Mouse (Mus musculus): ENCODE results near the gene Fhod1.

Fhod1 gene

GRCm38 (mm10) chr8:105349096-105349771 lies 1.5 kb upstream of the Fhod1 start:
- in situ Hi-C loops (cut with MboI, MseI), result loop anchor here in 1 of 2 experiments (5.0 kb wide), 1 partner anchor 57 kb away; no protein-coding TSS in a partner anchor

GRCm38 (mm10) chr8:105348450-105349095 lies 820 bp upstream of the Fhod1 start, which contains the start of gene Slc9a5:
Slc9a5 (plus strand) TSS chr8:105348843.
- in situ Hi-C loops (cut with MboI, MseI), result loop anchor here in 1 of 2 experiments (5.0 kb wide), 1 partner anchor 56 kb away; no protein-coding TSS in a partner anchor

- in situ Hi-C loops (cut with MboI, MseI), result loop anchor here in 1 of 2 experiments (5.0 kb wide), 1 partner anchor 55 kb away; no protein-coding TSS in a partner anchor
These were observed 934 bp downstream of the Fhod1 start for GRCm38 (mm10) chr8:105346611-105347427.

- in situ Hi-C loops (cut with MboI, MseI), result loop anchor here in 1 of 2 experiments (5.0 kb wide), 1 partner anchor 53 kb away; no protein-coding TSS in a partner anchor
These were observed 2.4 kb downstream of the Fhod1 start for GRCm38 (mm10) chr8:105345061-105345975.

GRCm38 (mm10) chr8:105343791-105344574 lies 3.8 kb downstream of the Fhod1 start:
- in situ Hi-C loops (cut with MboI, MseI), result no loop called here

- in situ Hi-C loops (cut with MboI, MseI), result no loop called here
These were observed 5.0 kb downstream of the Fhod1 start for GRCm38 (mm10) chr8:105342768-105343167.

- in situ Hi-C loops (cut with MboI, MseI), result no loop called here
These were observed 6.4 kb downstream of the Fhod1 start for GRCm38 (mm10) chr8:105341399-105341798.

- in situ Hi-C loops (cut with MboI, MseI), result no loop called here
These were observed 7.7 kb downstream of the Fhod1 start for GRCm38 (mm10) chr8:105339886-105340635.

GRCm38 (mm10) chr8:105338992-105339391 lies 8.8 kb downstream of the Fhod1 start:
- in situ Hi-C loops (cut with MboI, MseI), result no loop called here

GRCm38 (mm10) chr8:105336373-105337130 lies 11.2 kb downstream of the Fhod1 start:
- in situ Hi-C loops (cut with MboI, MseI), result no loop called here

- in situ Hi-C loops (cut with MboI, MseI), result no loop called here
These were observed 15.2 kb downstream of the Fhod1 start for GRCm38 (mm10) chr8:105332523-105332922.

GRCm38 (mm10) chr8:105331931-105332330 lies 15.8 kb downstream of the Fhod1 start:
- in situ Hi-C loops (cut with MboI, MseI), result no loop called here

- in situ Hi-C loops (cut with MboI, MseI), result no loop called here
These were observed 16.3 kb downstream of the Fhod1 start for GRCm38 (mm10) chr8:105331469-105331868.

- in situ Hi-C loops (cut with MboI, MseI), result no loop called here
These were observed 17.4 kb downstream of the Fhod1 start for GRCm38 (mm10) chr8:105330325-105330724.

- in situ Hi-C loops (cut with MboI, MseI), result no loop called here
These were observed 20.8 kb downstream of the Fhod1 start for GRCm38 (mm10) chr8:105326968-105327367.

GRCm38 (mm10) chr8:105326141-105326672 lies 21.5 kb downstream of the Fhod1 start, which contains the start of the genes Lrrc29 and Tmem208:
Lrrc29 (minus strand) TSS chr8:105326278.
Tmem208 (plus strand) TSS chr8:105326354.
- in situ Hi-C loops (cut with MboI, MseI), result no loop called here

- in situ Hi-C loops (cut with MboI, MseI), result no loop called here
These were observed 22.1 kb downstream of the Fhod1 start for GRCm38 (mm10) chr8:105325641-105326093.

GRCm38 (mm10) chr8:105323183-105323582 lies 24.6 kb downstream of the Fhod1 start:
- in situ Hi-C loops (cut with MboI, MseI), result no loop called here
